Mouse (Mus musculus) embryo, embryonic 10.5 days (tissue): Measurements from ENCODE around the gene Dnajc6.

Source experiments
- DNase-seq: peaks from one replicate; pipeline ENCODE4 v3.0.0-alpha.2; 2015; ENCODE audit warnings: low spot score

Dnajc6 gene

GRCm38 (mm10) chr4:101569076-101569475 lies 72.6 kb downstream of the Dnajc6 start:
- no peak for DNase-seq

DNA sequence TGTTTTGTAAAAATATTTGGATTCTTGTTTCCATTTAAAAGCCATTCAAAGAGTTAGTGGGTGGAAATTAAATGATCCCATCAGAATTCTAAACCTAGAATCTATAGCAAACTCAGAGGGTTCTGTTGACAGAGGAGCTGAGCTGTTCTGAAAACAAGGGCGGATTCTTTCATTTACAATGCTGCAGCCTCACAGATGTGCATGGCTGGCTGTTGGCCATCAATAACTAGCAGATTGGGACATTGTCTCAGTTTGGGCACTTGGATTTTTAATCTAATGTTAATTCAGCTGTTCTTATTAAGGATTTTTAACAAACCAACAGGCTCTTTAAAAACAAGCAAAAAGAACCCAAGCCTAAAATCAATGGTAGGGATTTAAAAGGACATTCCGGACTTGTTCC lies 75.7 kb downstream of the Dnajc6 start:
- DNase-seq: no peak

GRCm38 (mm10) chr4:101575307-101575706 lies 78.9 kb downstream of the Dnajc6 start:
- no peak for DNase-seq

- DNase-seq: no peak
These were observed 82.3 kb downstream of the Dnajc6 start for GRCm38 (mm10) chr4:101578720-101579119.

DNA sequence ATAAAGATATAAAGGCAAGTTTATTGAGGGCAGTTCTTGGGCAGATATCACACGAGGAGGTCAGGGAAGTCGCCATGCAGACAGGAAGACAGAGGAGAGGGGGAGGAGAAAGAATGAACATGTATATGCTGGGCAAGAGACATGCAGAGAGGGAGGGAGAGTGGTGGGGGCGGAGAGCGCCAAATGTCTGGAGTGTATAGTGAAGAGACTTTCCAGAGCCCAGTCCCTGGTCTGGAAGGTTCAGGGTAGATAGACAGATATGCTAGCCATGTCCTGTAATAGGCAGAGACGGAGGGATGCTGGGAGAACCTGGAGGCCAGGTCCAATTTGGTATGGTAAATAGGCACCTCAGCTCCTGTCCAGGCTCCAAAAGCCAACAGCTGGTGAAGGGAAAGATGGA lies 83.1 kb downstream of the Dnajc6 start:
- DNase-seq: no peak

DNA sequence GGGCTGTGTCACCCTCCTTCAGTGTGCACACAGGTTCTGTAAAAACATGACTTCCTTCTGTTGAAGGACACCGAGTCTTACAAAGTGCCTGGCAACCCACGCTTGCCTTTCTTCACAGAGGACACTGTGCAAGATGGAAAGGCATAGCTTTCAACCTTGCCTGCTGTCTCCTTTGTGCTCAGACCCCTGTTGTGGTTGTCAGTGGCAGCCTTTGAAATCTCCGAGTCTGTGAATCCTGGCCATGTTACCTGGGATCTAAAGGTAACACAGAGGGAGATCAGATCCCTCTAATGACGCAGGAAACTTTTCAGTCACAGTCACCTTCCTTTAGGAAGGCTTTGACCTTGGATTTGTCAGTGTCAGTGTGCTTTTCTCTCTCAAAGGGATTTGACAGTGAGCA lies 84.7 kb downstream of the Dnajc6 start:
- no peak for DNase-seq

DNA sequence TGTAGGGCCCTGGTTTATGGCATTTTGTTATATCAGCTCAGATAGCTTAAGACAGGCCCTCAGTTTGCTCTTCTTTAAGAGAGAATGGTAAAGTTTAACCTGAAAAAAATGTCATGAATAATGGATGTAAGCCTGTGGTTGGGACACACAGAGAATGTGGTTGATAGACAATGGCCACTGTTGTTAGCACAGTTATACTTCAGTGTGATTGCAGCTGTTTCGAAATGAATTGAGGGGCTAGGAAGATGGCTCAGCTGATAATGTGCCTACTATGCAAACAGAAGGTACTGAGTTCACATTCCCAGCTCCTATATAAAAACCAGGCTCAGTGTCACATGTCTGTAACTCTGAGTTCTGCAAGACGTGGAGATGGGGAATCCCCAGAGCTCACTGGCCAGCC lies 86.4 kb downstream of the Dnajc6 start:
- no peak for DNase-seq

DNA sequence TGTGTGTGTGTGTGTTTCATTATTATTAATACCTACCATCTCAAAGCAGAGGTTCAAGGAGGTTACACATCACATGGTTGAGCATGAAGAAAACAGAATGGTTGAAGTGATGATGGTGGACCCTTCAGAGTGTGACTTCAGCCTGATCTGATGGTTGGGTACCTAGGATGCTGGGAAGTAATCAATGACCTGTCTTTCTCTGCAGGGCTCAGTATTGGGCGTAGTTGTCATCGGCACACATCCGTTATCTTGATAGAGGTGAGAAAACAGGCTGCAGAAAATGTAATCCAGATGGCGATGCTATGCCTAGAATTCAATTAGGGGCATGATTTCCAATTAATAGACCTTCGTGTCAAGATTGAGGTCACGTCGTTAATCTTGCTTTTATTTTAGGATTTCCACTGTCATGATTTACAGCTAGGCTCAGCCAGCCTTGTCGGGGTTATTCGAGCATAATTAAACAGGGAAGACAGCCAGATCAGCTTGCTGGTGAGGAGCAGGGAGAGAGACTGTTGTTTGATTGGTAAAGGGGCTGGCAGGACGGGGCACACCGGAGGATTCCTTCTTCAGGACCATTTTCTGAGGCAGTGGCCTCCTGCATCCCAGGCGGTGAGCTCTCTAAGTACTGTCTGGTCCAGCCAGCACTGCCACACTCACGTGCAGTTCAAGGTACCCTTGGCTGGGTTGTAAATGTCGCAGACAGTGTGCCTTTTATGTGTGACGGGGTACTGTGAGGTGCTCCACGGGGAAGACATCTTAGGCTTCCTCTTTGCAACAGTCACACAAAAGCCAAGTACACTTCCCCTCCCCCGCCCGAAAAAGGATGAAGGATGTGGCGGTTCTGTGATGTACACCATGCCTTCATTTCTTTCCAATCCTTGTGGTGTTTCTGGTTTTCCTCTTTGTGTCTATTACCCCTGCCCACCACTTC lies 88.3 kb downstream of the Dnajc6 start:
- DNase-seq: peak; percentile 45

DNA sequence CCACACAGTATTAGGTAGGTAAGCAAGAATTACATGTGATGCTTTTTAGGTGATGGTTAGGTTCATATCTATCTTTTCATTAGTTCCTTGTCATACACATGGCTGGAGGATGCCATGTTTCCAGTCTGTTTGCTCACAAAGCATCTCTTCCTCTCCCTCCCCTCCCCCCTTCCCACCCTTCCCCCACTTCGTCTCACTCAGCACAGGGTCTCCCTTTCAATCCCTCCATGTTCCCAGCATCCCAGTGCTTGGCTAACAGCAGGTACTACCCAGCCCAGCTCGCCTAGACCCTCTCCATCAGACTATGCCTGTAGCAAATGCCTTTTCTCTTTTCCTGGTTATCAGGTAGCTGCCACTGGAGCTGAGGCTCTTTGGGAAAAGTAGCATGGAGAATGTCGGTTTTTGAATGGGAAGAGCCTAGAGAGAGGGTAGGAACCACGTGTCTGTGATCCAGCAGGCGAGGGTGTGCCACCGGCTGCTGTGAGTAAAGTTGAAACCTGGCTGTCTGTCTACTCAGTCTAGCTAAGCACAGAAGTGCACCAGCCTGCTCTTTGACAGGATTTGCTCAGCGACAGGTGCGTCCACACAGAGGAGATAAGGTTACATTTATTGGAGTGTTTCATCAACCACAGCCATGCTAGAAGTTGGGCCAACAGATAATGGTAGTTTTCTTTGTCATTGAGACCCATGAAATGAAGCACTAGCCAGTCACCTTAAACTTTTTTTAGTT lies 89.2 kb downstream of the Dnajc6 start:
- no peak for DNase-seq

- DNase-seq: no peak
These were observed 92.5 kb downstream of the Dnajc6 start for GRCm38 (mm10) chr4:101588932-101589331.

GRCm38 (mm10) chr4:101589771-101590170 lies 93.3 kb downstream of the Dnajc6 start:
- DNase-seq: no peak

DNA sequence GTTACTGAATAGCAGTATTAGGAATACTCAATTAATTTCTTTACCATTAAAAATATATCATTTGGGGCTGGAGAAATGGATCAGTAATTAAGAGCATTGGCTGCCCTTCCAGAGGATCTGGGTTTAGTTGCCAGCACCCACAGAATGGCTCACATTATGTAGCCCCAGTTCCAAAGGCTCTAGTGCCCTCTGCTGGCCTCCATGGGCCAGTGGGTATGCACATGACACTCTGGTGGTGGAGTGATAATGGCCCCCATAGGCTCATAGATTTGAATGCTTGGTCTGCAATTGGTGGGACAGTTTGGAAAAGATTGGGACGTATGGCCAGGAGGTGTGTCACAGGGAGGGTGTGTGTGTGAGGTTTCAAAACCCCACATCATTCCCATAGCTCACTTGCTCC lies 95.0 kb downstream of the Dnajc6 start:
- DNase-seq: no peak

GRCm38 (mm10) chr4:101592466-101592865 lies 96.0 kb downstream of the Dnajc6 start:
- no peak for DNase-seq

DNA sequence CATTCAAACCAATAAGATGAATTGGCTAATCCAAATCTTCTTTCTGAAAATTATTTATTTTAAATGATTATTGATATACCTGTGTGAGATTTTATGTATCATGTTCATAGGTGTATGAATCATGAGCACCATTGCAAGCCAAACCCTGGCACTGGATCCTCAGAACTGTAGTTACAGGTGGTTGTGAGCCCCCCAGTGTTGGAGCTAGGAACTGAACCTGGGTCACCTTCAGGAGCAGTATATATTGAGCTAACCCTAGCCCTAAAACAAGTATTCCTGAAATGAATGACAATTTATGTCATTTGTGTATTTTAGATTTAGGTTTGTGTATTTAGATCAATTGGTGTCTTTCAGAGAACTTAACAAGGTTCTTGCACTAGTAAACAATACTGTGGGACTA lies 105.3 kb downstream of the Dnajc6 start:
- DNase-seq: peak; percentile 38

GRCm38 (mm10) chr4:101603635-101604034 lies 107.2 kb downstream of the Dnajc6 start:
- no peak for DNase-seq

GRCm38 (mm10) chr4:101616520-101616919 lies 120.1 kb downstream of the Dnajc6 start:
- no peak for DNase-seq

- no peak for DNase-seq
These were observed 121.3 kb downstream of the Dnajc6 start for GRCm38 (mm10) chr4:101617742-101618141.

- DNase-seq: no peak
These were observed 123.8 kb downstream of the Dnajc6 start for GRCm38 (mm10) chr4:101620206-101620605.

DNA sequence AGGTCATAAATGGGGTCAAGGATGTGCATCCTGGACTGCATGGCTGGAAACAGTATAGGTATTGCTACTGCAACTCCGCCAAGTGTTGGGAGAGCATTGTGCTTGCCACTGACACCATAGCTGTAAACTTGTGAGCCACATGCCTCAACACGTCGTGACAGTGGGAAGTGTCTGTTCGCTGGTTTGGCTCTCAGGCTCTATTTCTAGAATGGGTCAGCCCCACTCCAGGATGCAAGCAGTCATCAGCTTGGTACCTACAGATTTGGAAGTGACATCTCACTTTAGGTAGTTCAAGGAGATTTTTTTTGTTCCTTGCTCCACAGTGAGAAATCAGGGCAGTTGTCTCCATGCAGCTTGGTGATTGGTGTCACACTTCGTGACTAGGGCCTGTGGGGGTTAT lies 124.8 kb downstream of the Dnajc6 start:
- no peak for DNase-seq

DNA sequence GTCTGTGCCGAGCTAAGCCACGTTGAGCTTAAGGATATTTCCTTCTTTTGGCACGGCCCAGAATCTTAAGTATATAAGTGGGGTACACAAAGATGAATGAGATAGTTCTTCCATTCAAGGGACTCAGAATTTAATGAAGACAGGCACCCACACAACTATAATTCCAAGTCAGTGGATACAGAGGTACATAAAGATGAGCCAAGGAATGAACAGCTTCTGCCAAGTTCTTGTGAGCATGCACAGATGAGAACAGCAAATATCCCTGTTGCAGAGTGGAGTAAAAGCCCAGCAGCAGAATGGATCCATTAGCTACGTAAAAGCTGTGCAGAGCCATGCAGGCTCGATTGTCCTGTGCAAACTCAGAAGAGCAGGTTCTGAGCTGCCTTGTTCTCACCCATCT lies 128.8 kb downstream of the Dnajc6 start:
- no peak for DNase-seq

- DNase-seq: no peak
These were observed 139.1 kb downstream of the Dnajc6 start for GRCm38 (mm10) chr4:101635596-101635995.

- DNase-seq: no peak
These were observed 141.0 kb downstream of the Dnajc6 start for GRCm38 (mm10) chr4:101637472-101637871.

GRCm38 (mm10) chr4:101640631-101641030 lies 144.2 kb downstream of the Dnajc6 start:
- no peak for DNase-seq
